Mouse (Mus musculus): ENCODE results near the gene Myl4. TPM values are rescaled to one million over a fixed set of nuclear protein-coding genes. Genes with fewer than 3 reads are reported as not detected.

Gene Myl4
- total RNA-seq, 2 experiments from 2014 or later, result 13.1 to 15.7 TPM

DNA sequence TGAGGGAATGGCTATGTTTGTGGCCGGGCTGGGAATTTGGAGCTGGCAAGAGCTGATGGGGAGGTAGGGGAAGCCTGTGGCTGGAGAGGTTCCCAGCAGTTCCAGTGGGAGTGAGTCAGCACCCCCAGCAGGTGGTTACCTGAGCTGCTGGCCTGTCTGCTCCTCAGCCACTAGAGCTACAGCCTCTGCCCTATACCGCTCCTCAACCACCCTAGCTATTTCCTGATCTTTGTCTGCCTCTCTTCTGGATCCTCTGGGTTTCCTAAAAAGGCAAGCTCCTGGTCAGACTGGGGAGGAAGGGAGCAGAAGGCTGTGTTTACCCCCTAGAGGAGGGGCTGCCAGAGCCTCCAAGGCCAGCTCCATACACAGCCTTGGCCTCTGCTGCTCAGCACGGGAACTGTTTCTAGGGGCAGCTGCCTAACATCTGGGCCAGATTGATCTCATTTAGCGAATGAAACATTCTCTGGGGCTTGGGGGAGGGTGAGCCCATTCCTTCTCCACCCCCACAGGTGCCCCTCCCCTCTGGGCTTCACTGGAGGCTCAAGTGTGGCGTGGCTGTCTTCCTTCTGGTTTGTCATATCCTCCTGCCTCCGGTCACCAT, 74.4 kb downstream of the Myl4 start:
- peak; percentile 77 for DNase-seq
- intact Hi-C loops (cut with DNase I; ENCODE audit: low total_unique reads), result no loop called here

DNA sequence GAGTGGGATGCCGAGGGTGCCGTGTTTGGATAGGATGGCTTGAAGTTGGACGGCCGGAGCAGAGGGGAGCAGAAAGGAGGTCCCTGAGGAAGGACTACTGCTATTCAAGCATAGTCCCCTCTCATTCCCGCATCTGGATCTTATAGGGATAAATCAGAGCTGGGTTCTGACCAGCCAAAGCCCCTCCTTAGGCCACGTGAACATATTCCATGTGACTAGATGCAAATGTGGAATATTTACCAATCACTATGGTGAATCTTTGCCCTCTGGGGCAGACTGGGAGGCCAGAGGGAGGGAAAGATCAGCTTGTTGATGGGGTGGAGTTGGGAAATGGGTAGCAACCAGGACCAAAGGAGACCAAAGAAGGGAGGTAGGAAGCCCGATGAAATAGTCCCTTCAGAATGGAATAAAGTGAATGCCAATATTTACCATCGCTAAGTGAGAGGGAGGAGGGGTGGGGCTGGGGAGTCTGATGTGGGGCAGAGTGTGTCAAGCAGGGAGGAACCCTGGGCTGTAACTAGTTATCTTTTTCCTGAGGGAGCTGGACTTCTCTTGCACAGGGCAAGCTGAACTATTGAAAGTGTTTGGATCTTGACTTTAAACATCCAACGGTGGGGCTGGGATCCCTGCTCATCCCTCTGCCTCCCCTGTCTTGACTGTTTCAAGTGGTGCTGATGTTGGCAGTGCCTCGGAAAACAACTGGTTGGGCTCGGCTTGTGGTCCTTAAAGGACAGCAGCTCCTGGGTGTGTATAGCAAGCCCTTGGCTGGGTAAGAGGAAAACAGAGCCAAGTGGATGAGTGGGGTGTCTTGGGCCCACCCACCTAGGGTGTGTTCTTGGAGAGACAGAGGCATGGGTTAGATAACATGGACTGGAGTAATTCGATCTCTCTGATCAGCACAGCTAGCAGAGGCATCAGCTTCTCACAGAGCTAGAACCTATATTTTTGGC, 75.3 kb downstream of the Myl4 start:
- DNase-seq, result peak; percentile 79
- intact Hi-C loops (cut with DNase I; ENCODE audit: low total_unique reads), result no loop called here

DNA sequence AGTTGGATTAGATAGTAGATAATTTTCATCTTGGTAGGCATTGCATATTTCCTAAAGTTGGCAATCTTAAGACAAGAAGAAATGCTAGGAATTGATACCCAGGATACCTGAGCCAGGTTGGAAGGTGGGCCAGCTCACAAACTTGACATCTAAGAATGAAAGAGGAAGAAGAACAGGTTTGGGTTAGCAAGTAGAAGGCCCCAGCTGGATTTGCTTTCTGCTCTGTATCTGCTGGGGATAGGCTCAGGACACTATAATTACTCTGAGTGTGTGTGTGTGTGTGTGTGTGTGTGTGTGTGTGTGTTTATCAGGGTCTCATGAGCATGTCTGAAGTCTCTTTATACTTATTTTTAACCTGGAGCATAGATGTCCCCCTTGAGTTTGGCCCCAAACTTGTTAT, 76.2 kb downstream of the Myl4 start:
- intact Hi-C loops (cut with DNase I; ENCODE audit: low total_unique reads), result no loop called here
- no peak for DNase-seq

DNA sequence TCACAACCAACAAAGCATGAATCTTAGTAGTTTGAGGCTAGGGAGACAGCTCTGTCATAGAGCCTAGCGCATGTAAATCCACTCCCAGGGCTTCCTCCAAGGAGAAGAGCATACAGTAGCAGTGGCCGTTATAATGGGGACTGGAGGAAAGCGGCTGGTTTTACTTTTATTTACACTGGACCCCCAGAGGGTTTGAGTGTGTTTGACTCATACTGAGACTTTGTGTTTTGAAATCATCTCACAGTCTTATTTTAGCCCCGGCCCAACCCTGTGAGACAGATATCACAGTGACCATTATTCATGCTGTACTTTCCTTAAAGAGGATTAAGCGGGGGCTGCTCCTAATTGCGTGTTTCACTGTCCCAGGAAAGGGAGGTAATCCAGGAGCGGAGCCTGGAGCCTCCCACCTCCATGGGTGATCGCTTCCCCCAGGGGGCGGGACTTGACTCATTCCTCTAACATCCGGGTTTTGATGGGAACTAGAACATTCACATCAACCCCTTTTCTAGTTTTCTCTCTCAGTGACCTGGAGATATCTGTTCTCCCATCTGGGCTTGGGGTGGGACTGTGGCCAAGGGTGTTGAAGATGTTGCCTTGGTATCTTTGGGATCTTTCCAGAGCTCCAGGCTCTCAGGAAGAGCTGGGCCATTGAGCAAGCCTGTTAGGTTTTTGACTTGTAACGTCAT, 77.3 kb downstream of the Myl4 start:
- peak; percentile 50 for DNase-seq
- intact Hi-C loops (cut with DNase I; ENCODE audit: low total_unique reads), result no loop called here

DNA sequence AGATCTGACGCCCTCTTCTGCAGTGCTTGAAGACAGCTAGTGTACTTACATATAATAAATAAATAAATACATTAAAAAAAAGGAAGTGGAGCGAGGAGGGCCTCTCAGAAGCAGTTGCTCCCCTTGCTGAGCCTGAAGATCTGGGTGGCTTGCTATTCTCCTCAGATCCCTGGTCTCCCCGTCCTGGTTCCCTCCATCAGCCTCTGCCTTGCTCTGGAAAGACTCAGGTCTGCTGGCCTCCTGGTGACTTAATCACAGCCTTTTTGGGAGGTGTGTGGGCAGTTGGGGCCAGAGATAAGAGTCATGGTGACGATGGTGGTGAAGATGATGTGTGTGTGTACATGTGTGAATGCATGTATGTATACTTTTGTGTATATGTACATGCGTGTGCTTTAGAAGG, 78.1 kb downstream of the Myl4 start:
- DNase-seq, result no peak
- intact Hi-C loops (cut with DNase I; ENCODE audit: low total_unique reads), result no loop called here

DNA sequence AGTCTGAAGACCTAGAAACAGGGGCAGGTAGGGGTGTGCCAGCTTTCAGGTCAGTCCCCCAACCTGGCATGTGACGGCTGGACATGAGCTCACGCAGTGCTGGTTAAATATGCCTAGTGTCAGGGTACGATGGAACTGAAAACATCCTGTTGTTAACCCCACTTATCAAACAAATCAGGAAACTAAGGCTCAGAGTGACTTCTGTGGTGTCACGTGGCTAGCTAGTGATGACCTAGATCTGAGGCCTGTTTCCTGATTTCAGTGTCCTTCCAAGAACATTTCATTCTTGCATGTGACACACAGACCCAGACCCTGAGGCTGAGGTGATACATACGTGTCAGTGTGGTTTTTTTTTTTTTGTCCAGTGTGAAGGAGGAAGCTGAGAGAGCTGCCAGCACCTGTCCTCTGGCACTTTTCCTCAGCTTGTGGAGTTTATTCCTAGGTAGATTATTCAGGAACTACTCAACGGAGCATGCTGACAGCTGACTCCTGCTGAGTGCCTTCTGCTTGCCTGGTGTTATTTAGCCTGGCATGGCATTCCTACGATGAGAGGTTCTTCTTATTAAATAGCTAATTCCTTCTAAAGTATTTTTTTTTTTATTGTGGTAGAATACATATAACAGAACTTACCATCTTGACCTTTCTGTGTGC, 79.8 kb downstream of the Myl4 start:
- intact Hi-C loops (cut with DNase I; ENCODE audit: low total_unique reads), result no loop called here

DNA sequence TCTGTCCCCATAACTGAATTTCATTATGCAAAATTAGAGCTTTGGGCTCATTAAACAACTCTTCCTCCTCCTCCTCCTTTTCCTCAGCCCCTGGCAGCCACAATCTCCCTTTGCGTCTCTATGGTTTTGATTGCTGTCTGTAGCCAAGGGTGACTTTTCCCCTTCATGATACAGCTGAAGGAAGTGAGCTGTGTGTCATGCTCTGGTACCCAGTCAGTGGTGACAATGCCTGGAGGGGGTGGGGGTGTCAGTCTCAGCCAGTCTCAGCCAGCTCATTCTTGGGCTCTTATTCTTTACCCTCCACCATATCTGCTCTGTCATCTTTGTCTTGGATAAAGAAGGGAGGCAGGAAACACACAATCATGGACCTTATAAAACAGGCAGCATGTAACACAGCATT, 80.8 kb downstream of the Myl4 start:
- DNase-seq, result no peak
- intact Hi-C loops (cut with DNase I; ENCODE audit: low total_unique reads), result no loop called here

More for the DNA sequence above, 79.8 kb downstream of the Myl4 start:
- DNase-seq, result no peak

DNA sequence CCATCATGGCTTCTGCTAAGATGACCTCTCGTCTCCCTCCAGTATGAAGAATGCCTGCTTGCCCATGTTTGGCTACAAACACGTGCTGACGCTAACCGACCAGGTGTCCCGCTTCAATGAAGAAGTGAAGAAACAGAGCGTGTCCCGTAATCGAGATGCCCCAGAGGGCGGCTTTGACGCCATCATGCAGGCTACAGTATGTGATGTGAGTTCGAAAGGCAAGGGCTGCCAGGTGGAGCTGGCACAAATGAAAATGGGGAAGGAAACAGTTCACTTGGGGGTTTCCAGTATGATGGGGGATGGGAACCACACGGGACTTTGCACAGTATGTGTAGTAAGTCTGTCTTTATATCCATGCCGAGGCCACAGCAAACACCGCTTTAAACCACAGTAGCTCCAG, 86.5 kb downstream of the Myl4 start:
- no peak for DNase-seq
- intact Hi-C loops (cut with DNase I; ENCODE audit: low total_unique reads), result no loop called here

DNA sequence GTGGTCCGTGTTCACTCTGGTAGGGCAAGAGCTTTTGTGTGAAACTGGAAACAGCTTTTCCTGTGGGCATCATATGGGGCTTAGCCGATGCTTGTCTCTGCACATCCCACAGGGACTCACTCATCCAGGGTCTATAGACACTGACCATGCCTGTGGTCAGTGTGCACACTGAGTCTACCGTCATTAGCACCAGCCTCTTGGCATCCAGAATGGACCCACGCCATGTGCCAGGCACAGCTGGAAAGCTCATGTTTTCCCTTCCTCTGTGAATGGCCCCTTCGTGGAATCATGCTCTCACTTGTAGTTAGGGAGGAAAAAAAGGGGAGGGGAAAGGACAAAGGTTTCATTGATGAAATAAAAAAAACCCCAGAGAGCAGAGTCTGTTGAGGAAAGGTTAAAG, 87.5 kb downstream of the Myl4 start:
- DNase-seq, result no peak
- intact Hi-C loops (cut with DNase I; ENCODE audit: low total_unique reads), result no loop called here

DNA sequence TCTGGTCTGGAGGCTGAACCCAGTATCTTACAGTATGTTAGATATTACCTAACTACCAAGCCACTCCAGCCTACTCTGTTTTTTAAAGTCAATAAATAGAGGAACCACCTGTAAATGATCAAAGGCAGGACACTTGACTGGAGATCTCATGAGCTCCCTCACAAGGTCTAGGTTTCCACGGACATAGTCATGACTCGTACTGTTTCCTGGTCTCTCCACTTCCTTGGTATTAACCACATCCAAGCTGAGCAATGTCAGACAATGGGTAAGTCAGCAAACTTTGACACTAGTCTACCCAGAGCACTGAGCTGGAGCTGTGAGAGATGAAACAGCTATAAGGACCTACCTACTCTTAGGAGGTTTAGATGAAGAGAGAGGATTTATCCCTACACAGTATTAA, 88.4 kb downstream of the Myl4 start:
- intact Hi-C loops (cut with DNase I; ENCODE audit: low total_unique reads), result no loop called here
- no peak for DNase-seq

DNA sequence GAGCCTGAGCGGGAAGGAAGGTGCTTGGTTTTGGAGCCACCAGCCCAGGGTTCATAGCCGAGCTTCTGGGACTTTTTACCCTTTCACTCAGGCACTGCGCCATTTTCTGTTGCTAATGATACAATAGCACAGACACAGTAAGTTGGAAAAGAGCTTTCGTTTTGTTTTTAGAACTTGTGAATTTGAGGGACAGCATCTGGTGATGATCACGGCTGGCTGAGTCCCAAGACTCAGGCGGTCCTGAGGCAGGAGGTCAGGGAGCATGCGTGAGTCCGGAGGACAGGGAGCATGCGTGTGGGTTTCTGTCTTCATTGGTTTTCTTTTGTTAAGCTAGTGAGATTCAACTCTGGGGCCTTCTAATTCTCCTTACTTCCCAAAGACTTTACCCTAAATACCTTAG, 89.2 kb downstream of the Myl4 start:
- no peak for DNase-seq
- intact Hi-C loops (cut with DNase I; ENCODE audit: low total_unique reads), result no loop called here

DNA sequence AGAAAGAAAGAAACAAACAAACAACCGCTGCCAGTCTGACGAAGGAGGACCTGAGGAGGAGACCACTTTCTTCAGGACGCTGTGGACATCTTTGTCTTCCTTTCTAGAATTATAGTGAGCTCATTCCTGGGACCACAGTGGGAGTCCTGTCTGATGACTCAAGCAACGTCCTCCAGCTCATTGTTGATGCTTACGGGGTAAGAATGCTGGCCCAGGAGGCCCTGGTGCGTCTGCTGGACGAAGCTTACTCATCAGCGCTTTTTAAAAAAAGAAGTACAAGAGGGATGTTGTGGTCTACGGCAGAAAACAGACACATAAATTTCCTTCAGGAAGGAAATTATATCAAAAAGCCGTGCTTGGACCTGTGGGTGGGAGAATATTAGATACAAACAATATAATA, 90.4 kb downstream of the Myl4 start:
- intact Hi-C loops (cut with DNase I; ENCODE audit: low total_unique reads), result no loop called here
- no peak for DNase-seq

DNA sequence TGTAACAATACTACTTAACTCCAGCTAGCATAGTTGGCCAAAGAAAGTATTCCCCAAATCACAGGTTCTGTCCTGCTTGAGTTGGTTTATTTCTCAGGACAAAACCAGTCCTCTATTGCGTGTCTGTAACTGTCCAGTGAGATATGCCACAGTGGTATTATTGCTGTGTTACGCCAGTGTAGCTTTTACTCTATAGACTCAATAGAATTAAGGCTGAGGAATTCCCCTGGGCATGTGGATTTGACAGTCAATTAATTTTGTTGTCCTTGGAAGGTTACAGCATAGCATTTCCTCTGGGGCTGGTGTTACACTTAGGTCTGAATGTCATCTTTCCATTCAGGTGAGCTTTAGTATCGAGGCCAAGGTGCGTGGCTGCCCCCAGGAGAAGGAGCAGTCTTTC, 92.8 kb downstream of the Myl4 start:
- intact Hi-C loops (cut with DNase I; ENCODE audit: low total_unique reads), result no loop called here
- no peak for DNase-seq

Other genes with a start within 250 kb of the Myl4 start
- gene Kansl1, start 81.8 kb upstream of the Myl4 start, total RNA-seq (2021), result 10 to 100 TPM; 19.4 to 19.7 TPM
- gene Cdc27, start within 50 bp of the Myl4 start, total RNA-seq (2021), result 10 to 100 TPM; 23.4 to 25.2 TPM
- 1 to 10 TPM; 2.2 to 4.0 TPM for gene Itgb3, start 57.3 kb downstream of the Myl4 start, total RNA-seq (2021)
- gene Gm11639, start 135.0 kb downstream of the Myl4 start, total RNA-seq (2021), result under 1 TPM; 0.02 TPM